Mouse (Mus musculus) ES-E14 (cell line): ENCODE data around the gene Sfrp4. TPM values are rescaled to one million over a fixed set of nuclear protein-coding genes. Genes with fewer than 3 reads are reported as not detected.
"Not testable (repeated sequence)": the region's sequence is repeated elsewhere in the genome, so short reads cannot be mapped to it uniquely, and the experiment has no call there.

Experiments used
- DNase-seq: peaks from one replicate; pipeline ENCODE4 v3.0.0-alpha.2; 2013; ENCODE audit warnings: low read depth, low spot score
- H3K27ac ChIP-seq: 2 replicates; pipeline ENCODE4 v1.5.1; 2012; ENCODE audit warnings: low read depth, mild to moderate bottlenecking, low read length, moderate library complexity, mixed read lengths; ENCODE audit not compliant: poor library complexity, insufficient read depth, severe bottlenecking
- H3K36me3 ChIP-seq: 2 replicates; pipeline ENCODE4 v1.6.1; 2012; ENCODE audit warnings: mild to moderate bottlenecking, low read length, moderate library complexity, mixed read lengths; ENCODE audit not compliant: control insufficient read depth, poor library complexity, insufficient read depth, severe bottlenecking
- H3K4me1 ChIP-seq, 2 experiments: fragments of 150-350 bp in 1 of 2; sonication (generic) in 1 of 2; 2 replicates each; pipeline ENCODE4 v1.6.1; 2012; ENCODE audit warnings: low read length in 2 of 2, mild to moderate bottlenecking in 1 of 2, mixed read lengths in 1 of 2; ENCODE audit not compliant: control insufficient read depth in 2 of 2, insufficient read depth in 2 of 2, poor library complexity in 1 of 2
- H3K4me3 ChIP-seq, 2 experiments: fragments of 150-350 bp in 1 of 2; sonication (generic) in 1 of 2; 2 replicates each; pipeline ENCODE4 v1.5.1; 2012; ENCODE audit warnings: low read length in 2 of 2, low read depth in 1 of 2, mild to moderate bottlenecking in 1 of 2, mixed read lengths in 1 of 2; ENCODE audit not compliant: insufficient read depth in 1 of 2, poor library complexity in 1 of 2, severe bottlenecking in 1 of 2
- H3K9ac ChIP-seq: 2 replicates; pipeline ENCODE4 v1.6.1; 2012; ENCODE audit warnings: low read depth, mild to moderate bottlenecking, low read length, mixed read lengths; ENCODE audit not compliant: poor library complexity, insufficient read depth, severe bottlenecking
- H3K9me3 ChIP-seq: fragments of 150-350 bp; sonication (generic); 2 replicates; pipeline ENCODE4 v1.6.1; 2012; ENCODE audit warnings: low read depth, mild to moderate bottlenecking, low read length; ENCODE audit not compliant: control insufficient read depth, insufficient read depth
- CHD2 ChIP-seq: IDR thresholded peaks from 2 replicates; pipeline ENCODE4 v1.6.1; 2014; ENCODE audit warnings: mild to moderate bottlenecking, low read depth, low read length, inconsistent platforms
- HCFC1 ChIP-seq: IDR thresholded peaks from 2 replicates; pipeline ENCODE4 v1.6.1; 2012; ENCODE audit warnings: low read length, inconsistent platforms, borderline replicate concordance; ENCODE audit not compliant: insufficient read depth
- MAFK ChIP-seq: IDR thresholded peaks from 2 replicates; pipeline ENCODE4 v1.6.1; 2014; ENCODE audit warnings: mild to moderate bottlenecking, low read depth, low read length, inconsistent platforms; ENCODE audit not compliant: insufficient read depth
- ZC3H11A ChIP-seq: IDR thresholded peaks from 2 replicates; pipeline ENCODE4 v1.6.1; 2012; ENCODE audit warnings: low read depth, mild to moderate bottlenecking, inconsistent platforms, low read length, borderline replicate concordance
- ZNF384 ChIP-seq: IDR thresholded peaks from 2 replicates; pipeline ENCODE4 v1.6.1; 2012; ENCODE audit warnings: low read depth, low read length, inconsistent platforms
- in situ Hi-C, 2 experiments: fragments of 600-800 bp; cut with MboI; formaldehyde crosslinking; loops; one replicate each; pipeline ENCODE4 v1.15.1; 2025; ENCODE audit warnings: low sequenced_read_pairs in 2 of 2, inconsistent platforms in 1 of 2; ENCODE audit not compliant: unreplicated experiment in 2 of 2
- total RNA-seq: library from RNA; depleted of rRNA; stranded (reverse); fragments of 300-350 nt; gene quantifications from 2 replicates; pipeline ENCODE4 v1.2.3, GENCODE M21; 2012; rRNA removed

Sfrp4 gene
- total RNA-seq = 6.4 and 11.0 TPM in 2 replicates

DNA sequence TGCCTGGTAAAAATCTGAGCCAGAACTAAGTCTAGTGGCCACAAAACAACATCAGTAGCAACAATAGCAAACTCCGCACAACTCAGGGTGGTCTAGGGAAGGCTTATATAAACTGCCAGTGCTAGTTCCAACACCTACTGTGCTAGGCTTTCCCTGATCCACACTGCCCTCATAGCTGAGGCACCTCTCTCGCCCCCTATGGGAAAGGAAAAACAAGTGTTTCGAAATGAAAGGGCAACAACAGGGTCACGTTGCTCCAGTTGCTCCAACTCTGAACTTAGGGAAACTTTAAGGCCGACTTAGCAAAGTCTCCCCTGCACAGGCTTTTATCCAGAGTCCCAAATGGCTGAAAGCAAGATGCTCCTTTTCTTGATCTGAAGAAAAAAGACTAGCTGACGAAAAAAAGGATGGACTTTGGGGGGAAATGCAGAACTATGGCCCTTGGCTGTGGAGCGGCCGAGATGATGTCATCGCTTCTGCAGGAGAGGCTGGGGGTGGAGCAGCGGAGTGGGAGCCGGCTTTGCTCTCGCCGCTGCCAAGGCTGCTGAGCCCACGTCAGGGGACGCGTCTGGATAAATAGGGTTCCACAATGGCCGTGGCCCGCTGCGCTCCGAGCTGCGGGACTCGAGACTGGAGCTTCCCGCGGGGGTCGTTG, at the start of gene Sfrp4:
TSS of gene Sfrp4 (plus strand) at position 532 of the 655 bp plus-strand sequence.
- in situ Hi-C loops = no loop called here
- Histone ChIP-seq H3K4me3 (peak within 1 kb of the TSS; percentile 48 to 73), H3K36me3 (no peaks in the 10 kb centered on the region), H3K27ac (no peak within 1 kb of the TSS), H3K9ac (peak within 1 kb of the TSS; percentile 70), H3K9me3 (no peaks in the 10 kb centered on the region), H3K4me1 (peaks cover 0 to 8% of the 10 kb centered on the region in 2 experiments; a peak in 2 of 4 replicates)
- TF ChIP-seq ZC3H11A (no peak), ZNF384 (no peak), CHD2 (no peak), MAFK (no peak), HCFC1 (no peak)
- peak; percentile 69 for DNase-seq

GRCm38 (mm10) chr13:19574723-19575122, 48.2 kb upstream of the Sfrp4 start:
- H3K36me3 ChIP-seq, DNase-seq, in situ Hi-C loops: not testable (repeated sequence)

GRCm38 (mm10) chr13:19575947-19576346, 47.0 kb upstream of the Sfrp4 start:
- in situ Hi-C loops = no loop called here
- no peak for TF ChIP-seq HCFC1
- TF ChIP-seq ZNF384 = no peak
- TF ChIP-seq CHD2 = no peak
- no peak for TF ChIP-seq MAFK
- TF ChIP-seq ZC3H11A = no peak

More at GRCm38 (mm10) chr13:19574723-19575122, 48.2 kb upstream of the Sfrp4 start:
- H3K9ac ChIP-seq, H3K27ac ChIP-seq, H3K9me3 ChIP-seq, H3K4me1 ChIP-seq, H3K4me3 ChIP-seq: not testable (repeated sequence)

GRCm38 (mm10) chr13:19590996-19591759, 31.7 kb upstream of the Sfrp4 start:
- H3K9ac ChIP-seq = no peak overlapping the region
- TF ChIP-seq ZC3H11A (no peak), ZNF384 (no peak), MAFK (no peak), CHD2 (no peak), HCFC1 (no peak)
- 0 out of 4 replicates have a peak, but pooled peaks cover 0 to 2% of the 10 kb centered on the region in 2 experiments for H3K4me1 ChIP-seq
- no peaks in the 10 kb centered on the region; the same call in 1 of the 2 replicates for H3K36me3 ChIP-seq
- DNase-seq = no peak
- in situ Hi-C loops = no loop called here
- H3K9me3 ChIP-seq = no peaks in the 10 kb centered on the region
- no peak overlapping the region for H3K27ac ChIP-seq
- no peak overlapping the region for H3K4me3 ChIP-seq

More at GRCm38 (mm10) chr13:19575947-19576346, 47.0 kb upstream of the Sfrp4 start:
- H3K9ac ChIP-seq = no peak overlapping the region
- H3K4me1 ChIP-seq = peaks cover 0 to 5% of the 10 kb centered on the region in 2 experiments; a peak in 2 of 4 replicates
- H3K9me3 ChIP-seq = no peaks in the 10 kb centered on the region
- H3K4me3 ChIP-seq = no peak overlapping the region
- DNase-seq = no peak
- H3K27ac ChIP-seq = no peak overlapping the region
- no peaks in the 10 kb centered on the region for H3K36me3 ChIP-seq
